Mouse (Mus musculus) neural tube, postnatal 0 days (tissue): Measurements from ENCODE around the gene Atn1. TPM values are rescaled to one million over a fixed set of nuclear protein-coding genes. Genes with fewer than 3 reads are reported as not detected.

ENCODE experiments used
- microRNA counts: library from miRNA; unstranded; fragments of <30 nt; microRNA quantifications from one replicate; lab custom pipeline; 2015
- microRNA-seq: library from miRNA; unstranded; fragments of <30 nt; microRNA quantifications from one replicate; pipeline ENCODE4, GENCODE M21; 2016
- polyA plus RNA-seq: library from polyadenylated mRNA; unstranded; fragments of >200 nt; fragmentation: Nextera tagmentation; extraction: Ambion mirVana; gene quantifications from 2 replicates; pipeline ENCODE4 v1.2.1, GENCODE M21; 2015

Atn1 gene
- 26.7 and 29.5 TPM in 2 replicates for polyA plus RNA-seq

GRCm38 (mm10) chr6:124755831-124756595 is at the start of gene Atn1, which contains the start of gene Gm45234:
Gene Atn1, minus strand, starts transcription at chr6:124756524.
Gene Gm45234, minus strand, starts transcription at chr6:124756021.

DNA sequence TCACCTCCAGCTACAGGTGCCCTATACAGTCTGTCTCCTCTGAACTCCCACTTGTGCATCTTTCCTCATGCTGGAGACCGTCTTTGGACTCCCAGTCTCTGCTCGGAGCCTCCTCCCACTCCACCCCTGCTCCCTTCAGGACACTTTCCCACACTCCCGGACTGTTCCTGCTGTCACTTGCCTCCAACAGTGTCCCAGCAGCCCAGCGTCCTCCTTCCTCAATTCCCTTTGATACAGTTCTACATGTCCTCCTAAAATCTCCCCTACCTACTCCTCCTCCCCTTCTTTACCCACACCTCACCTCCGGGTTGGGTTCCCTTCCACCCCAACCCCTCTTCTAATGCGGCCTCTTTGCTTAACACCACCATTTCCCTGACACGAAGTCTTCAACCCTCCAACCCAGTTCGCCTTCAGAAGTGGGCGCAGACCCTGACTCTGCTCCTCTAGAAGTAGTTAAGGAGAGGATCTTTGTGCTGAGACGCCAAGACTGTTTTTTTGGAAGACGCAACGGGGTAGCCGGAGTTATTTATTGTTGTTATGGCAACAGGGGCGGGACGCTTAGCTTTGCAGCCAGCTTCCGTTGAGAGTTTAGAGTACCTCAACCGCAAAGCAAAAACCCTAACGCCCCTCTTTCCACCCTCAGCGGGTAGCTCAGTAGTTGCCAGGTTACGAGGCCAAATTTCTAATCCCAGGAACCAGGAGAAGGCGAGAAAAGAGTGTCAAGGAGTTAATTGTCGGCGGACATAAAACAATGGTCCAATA is 23.1 kb upstream of the Atn1 start, which contains the start of gene Lrrc23:
Lrrc23 (minus strand) TSS at position 506 of the 762 bp plus-strand sequence.

GRCm38 (mm10) chr6:124769101-124769765 is 12.9 kb upstream of the Atn1 start, which contains the start of gene Eno2:
Gene Eno2, minus strand, starts transcription at chr6:124769673.

GRCm38 (mm10) chr6:124740888-124741761 is 15.2 kb downstream of the Atn1 start, which contains the start of gene Grcc10:
Gene Grcc10, minus strand, starts transcription at chr6:124741374.

DNA sequence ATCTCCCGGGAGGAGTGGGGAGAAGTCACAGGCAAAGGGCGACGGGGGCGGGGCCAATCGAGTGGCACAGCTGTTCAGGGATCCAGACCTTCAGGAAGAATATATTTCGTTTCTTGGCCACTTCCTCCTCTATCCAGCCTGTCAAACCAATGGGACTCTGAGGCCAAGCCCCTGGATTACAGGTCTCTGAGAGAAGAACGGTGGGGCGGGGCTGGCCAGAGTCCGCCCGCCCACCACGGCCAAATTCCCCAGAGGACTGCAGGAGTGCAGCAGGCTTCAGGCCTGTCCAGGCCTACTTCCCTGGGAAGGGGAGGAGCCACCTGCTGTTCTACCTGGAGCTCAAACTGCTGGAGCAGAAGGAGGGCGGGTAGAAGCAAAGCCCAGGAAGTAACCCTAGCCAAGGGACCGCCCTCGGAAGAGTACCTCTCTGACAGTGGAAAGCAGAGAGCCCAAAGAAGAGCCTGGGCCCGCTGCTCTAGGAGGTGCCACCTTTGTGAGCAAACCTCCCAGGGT is 17.8 kb downstream of the Atn1 start, which contains the start of gene Ptpn6:
Ptpn6 (minus strand) TSS at position 204 of the 513 bp plus-strand sequence.

DNA sequence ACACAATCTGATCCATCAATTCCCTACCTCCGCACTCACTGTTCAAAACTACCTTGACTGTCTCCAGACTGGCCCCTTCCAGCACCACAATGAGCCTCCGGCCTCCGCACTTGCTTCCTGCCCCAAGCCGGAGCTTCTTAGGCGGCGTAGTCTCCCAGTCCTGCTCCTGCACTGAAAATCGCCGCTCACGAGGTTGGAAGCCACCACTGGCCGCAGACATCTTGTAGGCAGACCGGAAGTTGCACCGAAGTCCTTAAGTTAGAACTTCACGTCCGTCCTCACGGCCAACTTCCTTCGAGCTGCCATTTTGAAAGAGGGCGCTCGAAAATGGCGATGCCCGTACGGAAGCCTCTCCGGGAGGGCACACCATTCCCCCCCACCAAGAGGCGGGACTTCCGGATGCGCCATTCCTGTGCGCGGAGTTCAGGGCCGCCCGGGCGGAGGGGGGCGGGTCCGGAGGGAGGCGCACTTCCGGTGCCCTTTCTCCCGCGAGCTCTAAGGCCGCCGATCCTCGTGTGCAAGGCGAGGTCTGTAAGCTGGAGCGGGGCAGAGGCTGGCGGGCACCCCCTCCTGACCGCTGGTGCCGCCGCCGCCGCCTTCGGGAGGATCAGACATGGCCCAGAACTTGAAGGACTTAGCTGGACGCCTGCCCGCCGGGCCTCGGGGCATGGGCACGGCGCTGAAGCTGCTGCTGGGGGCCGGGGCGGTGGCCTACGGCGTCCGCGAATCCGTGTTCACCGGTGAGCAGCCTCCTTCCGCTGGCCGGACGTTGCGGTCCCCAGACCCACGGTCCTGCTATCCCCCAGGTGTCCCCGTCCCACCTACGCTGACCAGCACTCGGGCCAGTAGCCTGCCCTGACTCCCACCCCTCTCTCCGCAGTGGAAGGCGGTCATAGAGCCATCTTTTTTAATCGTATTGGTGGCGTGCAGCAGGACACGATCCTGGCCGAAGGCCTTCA is 44.2 kb downstream of the Atn1 start, which contains the start of the genes Emg1 and Phb2:
Emg1 (minus strand) TSS at position 355 of the 959 bp plus-strand sequence.
Phb2 (plus strand) TSS at position 513 of the 959 bp plus-strand sequence.

MicroRNA genes within 50 kb of the gene (microRNA counts, 519-probe panel; counts per million panel counts)
- 40.5 counts per million for microRNA mmu-miR-141 (lab: Ali Mortazavi, UCI)
- microRNA mmu-miR-200c (lab: Ali Mortazavi, UCI): 40.5 counts per million

Small RNAs within 50 kb of the gene (microRNA-seq; reads per million reads assigned to microRNA genes)
- gene Mir141 (1.2 reads per million), gene Mir200c (10.7 reads per million, percentile 22 among the genes with 10 or more reads in this experiment)

Other genes starting within 250 kb of the Atn1 start
- 0.75 and 1.2 TPM in 2 replicates for gene C1ra, start 244.1 kb downstream of the Atn1 start, polyA plus RNA-seq
- gene C1s1, start 214.2 kb downstream of the Atn1 start, polyA plus RNA-seq: 0.99 and 1.5 TPM in 2 replicates
- gene C1rb, start 186.2 kb downstream of the Atn1 start, polyA plus RNA-seq: not detected in 2 replicates
- gene C1s2, start 120.4 kb downstream of the Atn1 start, polyA plus RNA-seq: 0.12 and 0.20 TPM in 2 replicates
- gene Lpcat3, start 93.5 kb downstream of the Atn1 start, polyA plus RNA-seq: 45.6 and 52.8 TPM in 2 replicates
- gene Emg1, start 44.3 kb downstream of the Atn1 start, polyA plus RNA-seq: 88.4 and 88.9 TPM in 2 replicates
- 264 and 265 TPM in 2 replicates for gene Phb2, start 44.2 kb downstream of the Atn1 start, polyA plus RNA-seq
- gene Ptpn6, start 17.8 kb downstream of the Atn1 start, polyA plus RNA-seq: 5.6 and 6.0 TPM in 2 replicates
- gene Grcc10, start 15.2 kb downstream of the Atn1 start, polyA plus RNA-seq: 676 and 680 TPM in 2 replicates
- gene Gm45234, start 503 bp downstream of the Atn1 start, polyA plus RNA-seq: not detected in 2 replicates
- gene Eno2, start 13.1 kb upstream of the Atn1 start, polyA plus RNA-seq: 305 and 307 TPM in 2 replicates
- 2.4 and 3.0 TPM in 2 replicates for gene Lrrc23, start 23.2 kb upstream of the Atn1 start, polyA plus RNA-seq
- gene Spsb2, start 52.1 kb upstream of the Atn1 start, polyA plus RNA-seq: 10.3 and 10.9 TPM in 2 replicates
- 467 and 484 TPM in 2 replicates for gene Tpi1, start 57.8 kb upstream of the Atn1 start, polyA plus RNA-seq
- gene Usp5, start 73.0 kb upstream of the Atn1 start, polyA plus RNA-seq: 154 and 171 TPM in 2 replicates
- gene Cdca3, start 73.0 kb upstream of the Atn1 start, polyA plus RNA-seq: 18.2 and 21.2 TPM in 2 replicates
- 0.22 and 0.38 TPM in 2 replicates for gene Gnb3, start 83.8 kb upstream of the Atn1 start, polyA plus RNA-seq
- 16.8 and 19.6 TPM in 2 replicates for gene P3h3, start 101.2 kb upstream of the Atn1 start, polyA plus RNA-seq
- gene Gpr162, start 107.5 kb upstream of the Atn1 start, polyA plus RNA-seq: 35.3 and 42.6 TPM in 2 replicates
- 0.15 TPM in 1 of 2 replicates, not detected in the other for gene Cd4, start 131.7 kb upstream of the Atn1 start, polyA plus RNA-seq
- gene Lag3, start 155.2 kb upstream of the Atn1 start, polyA plus RNA-seq: 3.1 and 5.2 TPM in 2 replicates
- gene Ptms, start 163.6 kb upstream of the Atn1 start, polyA plus RNA-seq: 932 TPM in 2 replicates
- gene Mlf2, start 174.9 kb upstream of the Atn1 start, polyA plus RNA-seq: 685 and 704 TPM in 2 replicates
- 111 and 114 TPM in 2 replicates for gene Cops7a, start 209.0 kb upstream of the Atn1 start, polyA plus RNA-seq
- gene Pianp, start 240.2 kb upstream of the Atn1 start, polyA plus RNA-seq: 80.9 and 95.2 TPM in 2 replicates